Mouse (Mus musculus): ENCODE data around the gene Pafah1b2. TPM values are rescaled to one million over a fixed set of nuclear protein-coding genes. Genes with fewer than 3 reads are reported as not detected.

The Pafah1b2 gene
- polyA plus RNA-seq, 1 experiment from 2014 or later = 57.6 TPM

DNA sequence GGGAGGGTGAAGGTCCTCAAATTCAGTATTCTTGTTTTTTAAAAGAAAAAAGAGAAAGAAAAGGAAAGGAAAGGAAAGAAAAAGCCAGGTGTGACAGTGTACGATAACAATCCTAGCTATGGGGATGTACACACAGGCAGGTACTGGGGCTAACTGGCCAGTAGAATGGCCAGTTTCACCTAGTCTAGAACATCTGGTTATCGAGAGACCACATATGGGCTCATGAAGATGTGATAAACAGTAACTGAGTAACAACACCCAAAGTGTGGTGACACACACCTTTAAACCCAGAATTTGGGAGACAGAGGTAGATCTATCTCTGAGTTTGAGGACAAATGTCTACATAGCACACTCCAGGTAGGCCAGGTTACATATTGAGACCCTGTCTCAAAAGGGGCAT is 32.7 kb downstream of the Pafah1b2 start:
- Histone ChIP-seq H3K4me2 (ENCODE audit: low read depth, low read length) (peak overlapping the region; percentile 24), H3K9me3 (replicated peaks; ENCODE audit: control insufficient read depth, low read length) (no peaks in the 10 kb centered on the region), H3K4me3 (ENCODE audit: low read depth, low read length) (peak overlapping the region; percentile 4; the same call in 1 of the 2 replicates), H3K9ac (ENCODE audit: low read depth, low read length) (no peak overlapping the region), H3K36me3 (ENCODE audit: control insufficient read depth, insufficient read depth) (peaks cover 13% of the 10 kb centered on the region), H3K27ac (ENCODE audit: low read length) (peak overlapping the region; percentile 49; the same call in 1 of the 2 replicates), H3K4me1 (ENCODE audit: control insufficient read depth, low read depth, low read length) (peaks cover 39% of the 10 kb centered on the region), H3K27me3 (ENCODE audit: control insufficient read depth, insufficient read depth, low read depth, low read length) (no peaks in the 10 kb centered on the region)
- ATAC-seq (ENCODE audit: low read depth) = peak; percentile 49
- 67% methylated on average over 2 of the region's 2 CpGs for WGBS (ENCODE audit: insufficient replicate concordance)

- no peak overlapping the region for H3K4me3 ChIP-seq (ENCODE audit: low read depth, low read length)
- WGBS (ENCODE audit: insufficient replicate concordance) = 77% methylated on average over 2 of the region's 2 CpGs
- ATAC-seq (ENCODE audit: low read depth) = no peak
Measured at GRCm38 (mm10) chr9:45976884-45977283, 35.6 kb downstream of the Pafah1b2 start.

DNA sequence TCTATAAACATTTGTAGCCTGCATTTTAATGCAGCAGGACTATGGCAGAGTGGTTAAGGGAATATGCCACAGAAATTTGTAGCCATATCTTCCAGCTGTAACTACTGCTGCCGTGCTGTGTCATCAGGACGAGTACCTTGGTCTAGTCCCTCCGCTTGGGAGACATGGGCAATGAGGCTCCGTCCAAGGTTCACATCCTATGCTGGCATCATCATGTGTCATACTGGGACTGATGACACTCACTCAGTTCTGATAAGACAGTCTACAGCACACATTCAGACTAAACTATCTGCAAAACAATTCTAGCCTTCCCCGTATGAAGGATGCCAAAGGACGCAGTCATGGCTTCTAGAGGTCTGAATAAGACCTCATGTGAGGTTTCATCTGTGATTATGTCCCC is 48.9 kb downstream of the Pafah1b2 start:
- H3K4me3 ChIP-seq (ENCODE audit: low read depth, low read length) = no peak overlapping the region
- no peak overlapping the region for H3K9ac ChIP-seq (ENCODE audit: low read depth, low read length)
- no peak for ATAC-seq (ENCODE audit: low read depth)
- H3K9me3 ChIP-seq (replicated peaks; ENCODE audit: control insufficient read depth, low read length) = no peaks in the 10 kb centered on the region
- H3K4me1 ChIP-seq (ENCODE audit: control insufficient read depth, low read depth, low read length) = peaks cover 3% of the 10 kb centered on the region
- 83% methylated on average over 6 of the region's 6 CpGs for WGBS (ENCODE audit: insufficient replicate concordance)
- H3K27me3 ChIP-seq (ENCODE audit: control insufficient read depth, insufficient read depth, low read depth, low read length) = no peaks in the 10 kb centered on the region
- peaks cover 32% of the 10 kb centered on the region for H3K36me3 ChIP-seq (ENCODE audit: control insufficient read depth, insufficient read depth)
- no peak overlapping the region for H3K4me2 ChIP-seq (ENCODE audit: low read depth, low read length)
- no peak overlapping the region for H3K27ac ChIP-seq (ENCODE audit: low read length)

More at GRCm38 (mm10) chr9:45976884-45977283, 35.6 kb downstream of the Pafah1b2 start:
- H3K9me3 ChIP-seq (replicated peaks; ENCODE audit: control insufficient read depth, low read length) = no peaks in the 10 kb centered on the region
- peaks cover 37% of the 10 kb centered on the region for H3K36me3 ChIP-seq (ENCODE audit: control insufficient read depth, insufficient read depth)
- H3K4me2 ChIP-seq (ENCODE audit: low read depth, low read length) = no peak overlapping the region
- H3K9ac ChIP-seq (ENCODE audit: low read depth, low read length) = no peak overlapping the region
- no peak overlapping the region for H3K27ac ChIP-seq (ENCODE audit: low read length)
- no peaks in the 10 kb centered on the region for H3K27me3 ChIP-seq (ENCODE audit: control insufficient read depth, insufficient read depth, low read depth, low read length)
- H3K4me1 ChIP-seq (ENCODE audit: control insufficient read depth, low read depth, low read length) = peaks cover 28% of the 10 kb centered on the region

DNA sequence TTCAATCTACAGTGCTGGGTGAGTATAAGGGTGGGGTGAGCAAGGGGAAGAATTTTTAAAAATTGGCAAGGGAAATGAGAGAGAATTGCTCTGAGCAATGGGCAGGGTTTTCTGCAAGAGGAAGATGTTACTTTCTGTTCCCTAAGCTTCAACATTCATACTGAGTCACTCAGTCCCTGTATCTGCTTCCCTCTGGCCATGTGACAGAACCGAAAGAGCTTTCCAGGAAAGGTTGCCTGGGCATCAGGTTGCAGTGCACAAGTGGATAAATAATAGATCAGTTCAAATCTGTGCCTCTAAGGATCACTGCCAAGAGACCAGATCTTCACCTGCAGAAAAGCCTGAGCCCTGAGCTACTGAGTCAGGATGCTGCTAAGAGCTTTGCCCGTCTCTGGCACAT is 50.6 kb downstream of the Pafah1b2 start:
- ATAC-seq (ENCODE audit: low read depth) = no peak
- Histone ChIP-seq H3K4me3 (ENCODE audit: low read depth, low read length) (no peak overlapping the region), H3K4me1 (ENCODE audit: control insufficient read depth, low read depth, low read length) (peaks cover 3% of the 10 kb centered on the region), H3K9me3 (replicated peaks; ENCODE audit: control insufficient read depth, low read length) (no peaks in the 10 kb centered on the region), H3K9ac (ENCODE audit: low read depth, low read length) (no peak overlapping the region), H3K36me3 (ENCODE audit: control insufficient read depth, insufficient read depth) (peaks cover 25% of the 10 kb centered on the region), H3K4me2 (ENCODE audit: low read depth, low read length) (no peak overlapping the region), H3K27me3 (ENCODE audit: control insufficient read depth, insufficient read depth, low read depth, low read length) (no peaks in the 10 kb centered on the region), H3K27ac (ENCODE audit: low read length) (no peak overlapping the region)
- WGBS (ENCODE audit: insufficient replicate concordance) = 69% methylated on average over 2 of the region's 2 CpGs

DNA sequence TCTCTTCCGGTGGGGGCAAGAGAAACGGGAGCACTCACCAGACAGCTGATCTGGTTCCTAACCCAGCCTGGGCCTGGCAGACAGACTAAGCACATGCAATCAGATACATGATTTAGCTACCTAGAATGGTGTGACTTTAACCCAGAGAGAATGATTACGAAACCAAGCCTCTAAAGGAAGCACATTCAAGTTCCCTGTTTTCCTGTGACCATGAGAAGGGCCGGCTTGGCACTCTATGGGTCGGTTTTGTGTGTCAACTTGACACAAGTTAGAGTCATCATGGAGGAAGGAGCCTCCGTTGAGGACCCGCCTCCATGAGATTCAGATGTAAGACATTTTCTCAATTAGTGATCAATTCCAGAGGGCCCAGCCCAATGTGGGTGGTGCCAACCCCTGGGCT is 52.8 kb downstream of the Pafah1b2 start:
- Histone ChIP-seq H3K4me1 (ENCODE audit: control insufficient read depth, low read depth, low read length) (peaks cover 11% of the 10 kb centered on the region), H3K4me2 (ENCODE audit: low read depth, low read length) (no peak overlapping the region), H3K27me3 (ENCODE audit: control insufficient read depth, insufficient read depth, low read depth, low read length) (no peaks in the 10 kb centered on the region), H3K9ac (ENCODE audit: low read depth, low read length) (no peak overlapping the region), H3K36me3 (ENCODE audit: control insufficient read depth, insufficient read depth) (peaks cover 12% of the 10 kb centered on the region), H3K4me3 (ENCODE audit: low read depth, low read length) (no peak overlapping the region), H3K27ac (ENCODE audit: low read length) (no peak overlapping the region), H3K9me3 (replicated peaks; ENCODE audit: control insufficient read depth, low read length) (no peaks in the 10 kb centered on the region)
- 44% methylated on average over 7 of the region's 7 CpGs for WGBS (ENCODE audit: insufficient replicate concordance)
- no peak for ATAC-seq (ENCODE audit: low read depth)

GRCm38 (mm10) chr9:45958851-45959250 is 53.6 kb downstream of the Pafah1b2 start:
- Histone ChIP-seq H3K4me3 (ENCODE audit: low read depth, low read length) (no peak overlapping the region), H3K36me3 (ENCODE audit: control insufficient read depth, insufficient read depth) (peaks cover 11% of the 10 kb centered on the region), H3K4me2 (ENCODE audit: low read depth, low read length) (no peak overlapping the region), H3K4me1 (ENCODE audit: control insufficient read depth, low read depth, low read length) (peaks cover 17% of the 10 kb centered on the region), H3K9me3 (replicated peaks; ENCODE audit: control insufficient read depth, low read length) (no peaks in the 10 kb centered on the region), H3K27me3 (ENCODE audit: control insufficient read depth, insufficient read depth, low read depth, low read length) (no peaks in the 10 kb centered on the region), H3K9ac (ENCODE audit: low read depth, low read length) (no peak overlapping the region), H3K27ac (ENCODE audit: low read length) (no peak overlapping the region)
- 72% methylated on average over 4 of the region's 4 CpGs for WGBS (ENCODE audit: insufficient replicate concordance)
- ATAC-seq (ENCODE audit: low read depth) = no peak

GRCm38 (mm10) chr9:45958023-45958670 is 54.3 kb downstream of the Pafah1b2 start:
- H3K36me3 ChIP-seq (ENCODE audit: control insufficient read depth, insufficient read depth) = 0 out of 2 replicates have a peak, but pooled peaks cover 4% of the 10 kb centered on the region
- 63% methylated on average over 7 of the region's 7 CpGs for WGBS (ENCODE audit: insufficient replicate concordance)
- H3K4me3 ChIP-seq (ENCODE audit: low read depth, low read length) = no peak overlapping the region
- H3K27me3 ChIP-seq (ENCODE audit: control insufficient read depth, insufficient read depth, low read depth, low read length) = no peaks in the 10 kb centered on the region
- no peak overlapping the region for H3K4me2 ChIP-seq (ENCODE audit: low read depth, low read length)
- no peak for ATAC-seq (ENCODE audit: low read depth)
- no peak overlapping the region for H3K27ac ChIP-seq (ENCODE audit: low read length)
- peaks cover 24% of the 10 kb centered on the region for H3K4me1 ChIP-seq (ENCODE audit: control insufficient read depth, low read depth, low read length)
- no peak overlapping the region for H3K9ac ChIP-seq (ENCODE audit: low read depth, low read length)
- no peaks in the 10 kb centered on the region for H3K9me3 ChIP-seq (replicated peaks; ENCODE audit: control insufficient read depth, low read length)

GRCm38 (mm10) chr9:45955107-45955963 is 57.2 kb downstream of the Pafah1b2 start, which contains the start of gene Sidt2:
Gene Sidt2 (minus strand): TSS chr9:45955258.
- WGBS (ENCODE audit: insufficient replicate concordance) = 2% methylated on average over 46 of the region's 48 CpGs
- peaks cover 26% of the 10 kb centered on the region for H3K4me1 ChIP-seq (ENCODE audit: control insufficient read depth, low read depth, low read length)
- peak within 1 kb of the TSS; percentile 93 for H3K27ac ChIP-seq (ENCODE audit: low read length)
- H3K4me2 ChIP-seq (ENCODE audit: low read depth, low read length) = peak within 1 kb of the TSS; percentile 79
- peak within 1 kb of the TSS; percentile 97 for H3K9ac ChIP-seq (ENCODE audit: low read depth, low read length)
- no peaks in the 10 kb centered on the region for H3K27me3 ChIP-seq (ENCODE audit: control insufficient read depth, insufficient read depth, low read depth, low read length)
- H3K4me3 ChIP-seq (ENCODE audit: low read depth, low read length) = peak within 1 kb of the TSS; percentile 85
- no peaks in the 10 kb centered on the region for H3K9me3 ChIP-seq (replicated peaks; ENCODE audit: control insufficient read depth, low read length)
- peak; percentile 95 for ATAC-seq (ENCODE audit: low read depth)
- peaks cover 14% of the 10 kb centered on the region for H3K36me3 ChIP-seq (ENCODE audit: control insufficient read depth, insufficient read depth)
